Mouse (Mus musculus) c-Kit-positive CD71-positive TER-119-positive erythroid progenitor cells, embryonic 14.5 days (primary cell): ENCODE data around the gene Pi16.
"Not testable (repeated sequence)": the region's sequence is repeated elsewhere in the genome, so short reads cannot be mapped to it uniquely, and the experiment has no call there.

Experiments used
- DNase-seq: peaks from one replicate; pipeline ENCODE4 v3.0.0-alpha.2; 2013; ENCODE audit warnings: low spot score

Gene Pi16

DNA sequence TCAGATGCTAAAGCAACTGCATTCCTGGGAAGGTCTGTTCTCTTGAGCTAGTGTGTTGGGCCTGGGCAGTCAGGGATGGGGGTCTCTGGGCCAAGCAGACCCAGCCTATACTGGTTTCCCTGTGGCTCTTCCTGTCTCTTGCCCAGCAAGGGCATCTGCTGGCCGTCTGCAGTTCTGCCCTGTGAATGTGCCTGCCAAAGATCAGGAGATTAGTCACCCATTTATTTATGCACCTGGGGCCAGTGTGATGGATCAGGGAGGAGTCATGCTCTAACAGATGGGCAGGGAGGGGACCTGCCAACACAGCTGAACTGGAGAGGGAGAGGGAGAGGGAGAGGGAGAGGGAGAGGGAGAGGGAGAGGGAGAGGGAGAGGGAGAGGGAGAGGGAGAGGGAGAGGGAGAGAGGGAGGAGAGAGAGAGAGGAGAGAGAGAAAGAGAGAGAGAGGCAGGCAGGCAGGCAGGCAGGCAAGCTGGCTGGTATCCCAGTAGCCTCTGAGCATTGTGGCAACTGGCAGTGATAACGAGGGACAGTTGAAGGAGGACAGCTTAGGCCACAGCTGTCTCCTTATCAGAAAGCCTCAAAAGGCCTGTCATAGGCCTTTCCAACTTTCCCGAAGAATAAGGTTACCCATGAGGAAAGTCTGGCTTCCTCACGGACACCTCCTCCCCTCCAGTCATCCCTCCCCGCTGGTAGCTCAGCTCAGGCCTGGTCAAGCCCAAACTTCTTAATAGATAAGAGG is 13.4 kb downstream of the Pi16 start:
- DNase-seq = no peak

DNA sequence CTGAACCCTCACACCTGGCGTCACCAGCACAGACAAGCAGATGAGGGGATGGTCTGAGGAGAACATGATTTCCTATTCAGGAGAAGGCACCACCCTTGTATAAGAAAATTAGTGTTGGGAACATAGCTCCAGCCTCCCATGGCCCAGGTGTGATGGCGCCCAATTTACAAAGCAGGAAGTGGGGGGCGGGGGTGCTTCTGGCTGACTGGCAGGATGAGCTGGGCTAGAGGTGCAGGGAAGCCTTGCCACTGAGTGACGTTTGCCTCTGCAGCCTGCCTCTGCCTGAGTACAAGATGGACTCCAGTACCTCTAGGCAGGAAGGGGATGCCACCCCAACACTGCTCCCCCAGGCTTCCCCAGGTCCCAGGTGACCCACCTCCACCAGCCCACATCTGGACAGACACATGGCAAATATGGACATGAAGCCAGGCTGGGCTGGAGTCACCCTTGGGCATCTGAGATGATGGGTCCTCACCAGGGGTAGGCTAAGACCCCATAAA is 14.8 kb downstream of the Pi16 start:
- DNase-seq = no peak

DNA sequence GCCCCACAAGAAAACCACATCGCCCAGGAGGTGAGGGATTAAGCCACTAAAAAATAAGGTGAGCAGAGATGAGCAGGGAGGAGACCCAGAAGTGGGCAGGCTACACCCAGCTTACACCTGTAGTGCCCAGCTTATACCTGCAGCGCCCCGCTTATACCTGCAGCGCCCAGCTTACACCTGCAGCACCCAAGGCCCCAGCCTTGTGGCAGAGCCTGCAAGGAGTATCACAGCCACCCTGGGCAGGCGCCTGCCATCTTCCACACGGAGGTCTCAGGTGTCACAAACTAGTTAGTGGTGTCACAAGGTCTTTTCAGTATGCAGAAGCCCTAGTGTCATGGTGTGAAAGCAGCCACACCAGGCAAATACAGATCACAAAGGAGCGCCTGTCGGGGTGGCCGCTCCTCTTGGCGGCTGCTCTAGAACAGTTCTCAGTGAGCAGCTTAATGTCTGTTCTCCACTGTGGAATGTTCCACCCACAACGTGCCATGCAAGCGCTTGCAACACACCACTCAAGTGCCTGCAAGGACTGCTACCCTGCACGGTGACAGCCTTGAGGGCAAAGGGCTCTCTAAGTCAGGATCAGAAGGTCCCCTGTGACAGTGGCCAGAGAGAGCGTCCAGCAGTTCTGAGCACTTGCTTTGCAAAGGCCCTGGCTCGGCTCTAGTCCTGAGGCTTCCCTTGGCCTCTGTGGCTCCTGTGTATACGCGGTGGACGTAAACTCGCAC is 18.9 kb downstream of the Pi16 start:
- no peak for DNase-seq

DNA sequence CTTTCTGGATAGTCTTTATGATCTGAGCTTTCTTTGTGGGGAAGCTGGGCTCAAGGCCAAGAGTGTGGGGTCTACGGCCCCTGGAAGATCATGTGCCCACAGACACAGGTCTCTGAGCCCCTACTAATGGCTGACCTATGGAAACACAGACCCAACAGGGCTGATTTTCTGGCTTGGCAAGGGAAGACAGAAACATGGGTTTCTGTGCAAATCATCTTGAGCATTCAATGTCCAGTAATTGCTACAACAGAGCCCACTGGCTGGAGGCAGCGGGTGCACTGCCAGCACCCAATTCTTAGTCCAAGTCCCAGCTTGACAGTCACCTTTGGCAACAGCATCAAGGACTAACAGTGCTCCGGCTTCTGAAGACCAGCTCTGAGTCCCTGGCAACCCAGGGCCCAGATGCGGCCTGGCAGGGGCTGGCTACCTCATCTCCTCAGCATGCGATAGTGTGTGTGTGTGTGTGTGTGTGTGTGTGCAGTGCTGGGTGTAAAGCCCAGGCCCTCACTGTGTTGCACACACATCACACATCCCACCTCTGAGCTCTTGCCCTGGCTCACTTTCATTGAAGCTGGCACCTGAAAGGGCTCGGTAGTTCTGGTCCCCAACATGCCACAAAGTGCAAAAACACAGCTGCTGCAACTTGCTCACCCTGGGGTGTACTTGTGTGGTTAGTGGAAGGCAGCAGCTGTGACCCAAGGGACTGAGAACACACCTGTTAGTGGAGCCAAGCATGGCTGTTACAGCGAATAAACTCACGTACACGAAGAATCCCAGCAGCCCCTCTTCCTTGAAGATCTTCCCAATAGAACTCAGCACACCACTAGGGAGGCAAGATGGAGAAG is 20.7 kb downstream of the Pi16 start:
- DNase-seq = no peak

DNA sequence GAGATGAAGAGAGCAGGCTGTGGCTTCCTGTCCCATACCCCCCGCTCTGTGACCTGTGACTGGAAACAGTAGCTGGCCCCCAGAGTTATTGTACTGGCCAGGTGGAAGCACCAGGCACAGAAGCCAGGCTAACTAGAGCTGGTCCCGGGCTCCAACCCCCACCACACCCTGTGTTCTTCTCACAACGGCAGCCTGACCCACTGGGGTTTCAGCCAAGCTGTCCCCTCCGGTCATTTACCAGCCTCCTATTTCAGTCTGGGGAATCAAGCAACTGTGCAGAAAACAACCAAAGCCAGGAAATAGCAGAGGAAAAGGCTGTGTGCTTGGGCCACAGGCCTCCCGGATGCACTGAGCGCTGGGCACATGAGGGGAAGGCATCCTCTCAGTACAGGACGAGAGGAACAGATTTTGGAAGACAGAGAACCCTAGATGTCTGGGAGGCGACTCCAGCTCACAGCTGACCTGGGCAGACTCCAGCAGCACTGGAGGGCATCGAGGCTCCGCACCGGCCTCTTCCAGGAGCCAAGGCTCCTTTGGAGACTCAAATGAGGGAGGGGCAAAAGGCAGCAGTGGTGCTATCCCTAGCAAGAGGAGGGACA is 21.8 kb downstream of the Pi16 start:
- no peak for DNase-seq

DNA sequence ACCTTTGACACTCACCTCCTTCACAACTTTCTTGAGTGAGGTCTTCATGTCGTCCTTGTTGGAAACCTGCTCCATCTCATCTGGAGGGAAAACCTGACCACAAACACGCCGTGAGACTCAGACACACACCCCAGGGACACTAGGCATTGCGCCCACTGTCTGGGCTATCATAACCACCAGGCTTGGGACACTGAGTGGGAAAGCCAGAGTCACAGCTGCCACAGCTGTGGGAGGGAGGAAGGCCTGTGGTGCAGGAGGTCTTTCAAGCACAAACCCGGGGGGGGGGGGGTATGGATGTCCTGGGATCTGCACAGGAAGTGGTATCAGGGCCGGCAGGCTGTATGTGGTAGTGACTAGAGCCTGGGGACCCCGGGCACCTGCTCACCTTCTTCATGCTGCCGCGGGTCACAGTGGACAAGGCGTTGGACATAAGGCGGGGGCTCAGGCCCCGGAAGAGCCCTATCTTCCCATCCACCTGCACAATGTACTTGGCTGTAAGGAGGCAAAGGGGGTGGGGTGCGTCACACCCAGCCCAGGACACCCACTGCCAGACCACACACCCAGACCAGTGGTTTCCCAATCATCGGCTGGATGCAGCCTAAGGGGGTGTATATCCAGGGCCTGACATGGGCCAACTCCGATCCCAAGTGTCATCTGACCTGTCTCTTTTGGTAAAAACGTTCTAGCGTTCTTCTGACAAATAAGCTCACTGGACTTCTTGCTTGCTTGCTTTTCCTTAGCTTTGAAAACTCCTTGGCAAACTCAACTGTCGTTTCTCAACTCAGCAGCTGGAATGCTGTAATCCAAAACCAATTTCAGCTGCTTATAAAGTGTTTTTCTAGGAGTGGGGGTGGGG is 23.2 kb downstream of the Pi16 start:
- no peak for DNase-seq

DNA sequence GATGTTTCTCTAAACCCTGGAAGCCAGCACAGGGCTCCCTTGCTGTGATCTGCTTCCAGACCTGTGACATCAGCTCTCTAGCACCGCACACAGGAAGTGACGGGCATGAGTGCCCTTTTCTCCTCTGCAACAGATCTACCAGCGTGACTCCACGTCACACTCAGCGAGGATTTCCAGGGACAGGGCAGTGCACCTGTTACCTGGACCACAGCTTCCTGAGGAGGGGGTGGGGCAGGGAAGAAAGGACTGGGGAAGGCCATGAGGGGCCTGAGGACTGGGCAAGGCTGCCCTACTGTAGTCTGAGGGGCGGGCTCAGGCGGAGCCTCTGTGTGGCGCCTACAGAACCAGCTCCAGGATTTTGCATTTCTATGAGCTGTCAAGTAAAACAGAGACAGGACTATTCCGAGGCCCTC is 24.1 kb downstream of the Pi16 start:
- DNase-seq = no peak

DNA sequence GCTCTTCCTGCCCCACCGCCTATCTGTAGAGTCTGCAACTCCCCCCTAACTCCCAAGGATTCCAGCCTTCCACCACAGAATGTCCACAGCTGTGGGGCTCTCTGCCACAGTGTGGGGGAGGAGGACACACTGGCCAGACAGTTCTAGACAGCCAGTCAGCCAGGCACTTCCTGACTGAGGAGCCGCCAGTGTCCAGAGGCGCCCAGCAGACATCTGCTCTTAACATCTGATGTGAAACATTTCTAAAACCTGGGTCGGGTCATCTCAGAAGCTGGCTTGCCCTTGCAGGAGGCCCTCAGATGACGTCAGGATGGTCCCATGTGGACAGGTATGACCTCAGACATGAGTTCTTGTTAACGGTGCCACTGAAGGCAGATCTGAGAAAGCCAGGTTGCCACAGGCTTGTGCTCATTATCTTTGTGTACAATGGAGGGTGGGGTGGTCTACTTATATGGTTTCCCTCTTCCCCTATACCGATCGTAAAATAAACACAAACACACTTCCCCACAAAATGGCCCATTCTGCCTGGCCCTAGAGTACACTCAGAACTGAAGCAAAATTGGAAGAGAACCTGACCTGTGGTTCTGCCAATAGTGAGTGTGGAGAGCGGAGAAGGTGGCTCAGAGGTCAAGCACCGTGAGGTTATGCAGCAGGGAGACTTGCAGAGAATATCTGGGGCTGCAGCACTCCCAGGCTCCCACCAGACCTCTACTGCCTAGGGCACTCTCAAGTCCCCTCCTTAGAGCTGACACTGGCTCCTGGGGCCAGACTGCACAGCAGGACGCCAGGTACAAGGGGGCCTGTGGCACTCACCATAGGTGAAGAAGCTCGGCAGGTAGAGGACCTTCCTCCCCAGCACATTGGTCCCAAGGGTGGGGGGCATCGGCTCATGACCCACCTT is 24.8 kb downstream of the Pi16 start:
- no peak for DNase-seq

DNA sequence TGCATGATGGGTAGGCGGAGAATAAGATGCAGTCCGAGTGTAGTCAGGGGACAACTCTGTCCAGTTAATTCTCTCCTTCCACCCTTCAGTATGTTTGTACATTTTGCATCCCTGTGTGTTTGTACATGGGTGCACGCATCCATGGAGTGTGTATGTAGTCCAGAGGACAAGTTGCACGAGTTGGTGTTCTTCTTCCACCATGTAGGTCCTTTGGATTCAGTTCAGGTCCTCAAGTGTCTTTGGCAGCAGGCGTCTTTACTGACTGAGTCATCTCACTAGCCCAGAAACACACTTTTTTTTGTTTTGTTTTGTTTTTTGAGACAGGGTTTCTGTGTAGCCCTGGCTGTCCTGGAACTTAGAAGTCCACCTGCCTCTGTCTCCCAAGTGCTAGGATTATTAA is 25.8 kb downstream of the Pi16 start:
- no peak for DNase-seq

DNA sequence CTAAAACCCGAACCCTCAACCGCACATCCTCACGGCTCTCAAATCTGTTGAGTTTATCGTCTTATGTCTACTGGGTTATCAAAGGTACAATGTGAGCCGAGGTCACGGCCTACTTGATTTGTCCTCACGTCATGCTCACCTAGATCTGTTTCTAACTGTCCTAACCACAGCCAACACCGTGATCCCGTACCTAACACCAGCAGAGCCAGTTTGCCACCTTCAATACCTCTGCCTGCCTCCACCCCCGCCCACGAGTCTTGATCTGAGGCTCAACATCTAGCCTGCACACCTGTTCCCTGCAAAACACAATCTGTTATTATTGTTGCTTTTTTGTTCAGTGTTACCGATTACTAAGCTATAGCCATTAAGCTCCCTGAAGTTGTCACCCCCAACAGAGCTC is 27.8 kb downstream of the Pi16 start:
- DNase-seq = no peak

DNA sequence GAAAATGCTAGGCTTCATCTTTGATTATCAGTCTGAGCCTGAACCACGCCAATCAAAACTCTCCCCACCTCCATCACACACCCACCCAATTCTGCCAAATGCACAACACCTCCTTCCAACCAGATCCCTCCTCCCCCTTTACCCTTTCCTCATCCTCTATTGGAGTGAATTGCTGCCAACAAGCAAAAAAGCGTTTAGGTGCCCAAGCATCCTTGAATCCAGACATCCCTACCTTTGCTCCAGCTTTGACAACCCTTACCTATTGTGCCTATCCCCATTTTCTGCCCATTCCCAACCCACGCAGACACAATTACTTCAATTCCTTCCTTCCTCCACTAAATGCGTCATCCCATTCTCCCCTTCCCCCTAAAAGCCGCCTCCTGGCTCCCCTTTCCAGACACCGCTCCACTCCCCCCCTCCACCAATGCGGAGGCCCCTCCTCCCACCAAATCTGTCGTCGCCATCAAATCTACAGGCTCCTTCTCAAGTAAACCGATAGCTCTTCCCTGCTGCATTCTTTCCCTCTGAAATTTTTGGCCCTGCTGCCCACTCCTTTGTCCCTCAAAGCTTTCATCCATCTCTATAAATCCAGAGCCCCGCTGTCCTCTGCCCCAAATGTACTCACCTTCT is 29.1 kb downstream of the Pi16 start:
- DNase-seq = no peak

DNA sequence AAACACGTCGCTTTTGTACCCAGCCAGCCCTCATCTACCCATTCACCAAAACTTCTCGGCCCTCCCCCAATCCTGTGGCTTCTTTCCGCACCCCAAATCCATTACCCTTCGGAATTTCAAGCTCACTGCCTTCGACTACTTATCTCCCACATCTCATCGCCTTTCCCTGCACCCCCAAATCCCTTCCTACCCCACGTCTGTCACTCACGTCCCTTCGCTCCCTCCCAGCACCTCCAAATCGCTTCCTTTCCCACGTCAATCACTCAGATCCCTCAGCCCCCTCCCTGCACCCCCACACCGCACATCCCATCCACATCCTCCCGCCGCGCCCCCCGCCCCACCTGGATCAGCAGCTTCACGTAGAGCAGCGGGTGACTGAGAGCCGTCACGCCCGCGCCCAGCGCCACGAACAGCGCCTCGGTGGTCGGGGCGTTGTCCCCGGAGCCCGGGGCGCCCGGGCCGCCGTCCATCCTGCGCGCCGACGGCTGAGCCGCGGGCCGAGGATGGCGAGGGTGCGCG is 29.7 kb downstream of the Pi16 start:
- DNase-seq = no peak

DNA sequence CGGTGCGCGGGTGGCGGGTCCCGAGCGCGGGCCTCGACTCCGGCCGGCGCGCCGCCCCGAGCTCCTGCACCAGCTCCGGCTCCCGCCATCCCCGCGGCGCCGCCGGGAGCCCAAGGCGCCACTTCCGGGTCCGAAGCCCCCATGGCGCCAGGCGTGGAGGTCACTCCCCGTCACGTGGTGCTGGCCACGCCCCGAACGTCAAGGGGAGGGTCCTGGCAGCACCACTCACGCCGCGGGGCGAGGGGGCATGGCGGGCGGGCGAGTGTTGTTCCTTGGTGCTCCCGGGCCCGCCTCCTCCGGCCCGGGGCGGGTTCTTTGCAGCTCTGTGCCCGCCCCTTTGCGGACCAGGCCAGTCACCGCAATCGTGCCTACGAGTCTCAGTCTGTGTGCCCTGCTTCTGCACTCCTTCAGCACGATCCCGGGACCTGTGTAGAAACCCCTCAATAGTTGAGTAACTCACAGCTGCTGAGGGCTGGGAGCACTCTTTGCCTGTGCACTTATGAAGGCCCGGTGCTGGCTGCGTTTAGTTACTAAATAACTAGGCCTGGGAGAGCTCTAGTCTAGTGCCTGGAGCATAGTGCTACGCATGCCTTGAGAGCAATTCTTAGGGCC is 30.3 kb downstream of the Pi16 start, which contains the start of gene Mtch1:
Mtch1 (minus strand) TSS at position 290 of the 612 bp plus-strand sequence.
- DNase-seq = peak; percentile 97

DNA sequence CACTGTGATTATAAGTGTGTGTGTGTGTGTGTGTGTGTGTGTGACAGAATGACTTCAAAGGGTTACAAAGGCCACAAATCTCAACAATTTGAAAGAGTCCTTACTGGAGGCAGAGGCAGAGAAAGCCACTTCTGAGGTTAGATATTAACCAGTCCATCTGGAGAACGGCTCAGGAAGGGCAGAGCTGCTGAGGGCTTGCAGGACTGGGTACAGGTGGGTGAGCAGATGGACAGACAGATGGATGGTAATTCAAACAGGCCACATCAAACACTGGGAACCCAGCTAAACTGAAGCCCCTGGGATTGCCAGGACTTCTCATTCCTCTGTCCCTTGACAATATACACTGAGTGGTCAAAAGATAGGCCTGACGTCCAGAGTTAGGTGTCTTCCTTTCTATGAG is 31.5 kb downstream of the Pi16 start:
- no peak for DNase-seq

DNA sequence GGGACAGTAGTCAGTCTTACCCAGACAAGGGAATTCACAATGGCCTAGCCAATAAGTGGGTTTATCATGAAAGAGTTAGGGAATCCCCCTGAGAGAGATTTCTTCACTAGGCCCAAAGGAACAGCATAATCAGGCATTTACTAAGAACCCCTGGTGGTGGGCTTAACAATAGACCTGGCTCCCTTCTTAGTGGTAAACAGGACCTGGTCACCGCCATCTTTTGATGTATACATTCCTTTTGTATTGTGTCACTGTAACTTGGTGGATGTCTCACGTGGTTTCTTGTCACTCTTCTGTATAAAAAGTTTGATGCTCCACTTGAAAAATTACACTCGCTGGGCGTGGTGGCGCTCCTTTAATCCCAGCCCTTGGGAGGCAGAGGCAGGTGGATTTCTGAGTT is 33.6 kb downstream of the Pi16 start:
- not testable (repeated sequence) for DNase-seq

DNA sequence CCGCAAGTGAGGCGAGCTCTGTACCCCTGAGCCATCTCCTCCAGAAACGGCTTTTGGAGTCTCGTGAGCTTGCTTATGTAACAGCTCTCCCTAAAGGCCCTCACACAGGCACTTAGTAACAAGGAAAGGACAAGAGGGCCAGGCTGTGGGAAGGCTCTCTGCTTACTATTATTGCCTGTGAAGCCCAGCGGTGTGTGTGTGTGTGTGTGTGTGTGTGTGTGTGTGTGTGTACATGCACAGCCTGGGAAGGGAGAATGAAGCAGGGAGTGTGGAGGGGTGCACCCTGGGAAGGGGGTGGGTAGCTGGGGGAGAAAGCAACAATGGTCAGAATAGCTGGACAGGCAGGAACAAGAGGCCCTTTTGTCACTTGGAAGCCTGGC is 38.0 kb downstream of the Pi16 start:
- DNase-seq = no peak

DNA sequence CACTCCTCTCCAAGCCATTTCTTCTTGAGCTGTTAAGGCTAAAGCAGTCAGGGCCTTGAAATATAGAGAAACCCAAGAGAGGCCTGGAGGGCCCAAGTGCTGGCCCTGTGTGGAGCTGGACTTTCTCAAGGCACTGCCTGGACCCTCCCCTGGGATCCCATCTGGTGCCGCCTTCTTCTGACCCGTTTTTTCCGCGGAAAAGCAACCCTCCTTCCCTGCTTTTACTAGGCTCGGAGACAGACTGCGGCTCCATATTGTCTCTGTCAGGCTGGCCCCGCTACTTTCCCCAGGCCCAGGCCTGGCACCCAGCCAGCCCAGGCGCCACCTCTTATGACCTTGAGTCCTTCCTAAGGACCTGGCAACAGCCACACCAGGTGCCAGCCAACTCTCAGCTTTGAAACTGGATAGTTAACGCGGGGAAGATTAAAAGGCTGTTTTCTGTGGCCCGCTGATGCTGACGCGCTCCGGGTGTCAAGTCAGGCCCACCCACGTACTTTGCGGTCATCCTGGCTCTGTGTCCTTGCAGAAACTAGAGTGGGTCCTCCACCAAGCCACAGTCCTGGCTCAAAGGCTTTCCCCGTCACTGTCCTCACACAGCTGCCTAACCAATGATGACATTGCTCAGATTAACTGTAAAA is 38.5 kb downstream of the Pi16 start:
- DNase-seq = no peak

DNA sequence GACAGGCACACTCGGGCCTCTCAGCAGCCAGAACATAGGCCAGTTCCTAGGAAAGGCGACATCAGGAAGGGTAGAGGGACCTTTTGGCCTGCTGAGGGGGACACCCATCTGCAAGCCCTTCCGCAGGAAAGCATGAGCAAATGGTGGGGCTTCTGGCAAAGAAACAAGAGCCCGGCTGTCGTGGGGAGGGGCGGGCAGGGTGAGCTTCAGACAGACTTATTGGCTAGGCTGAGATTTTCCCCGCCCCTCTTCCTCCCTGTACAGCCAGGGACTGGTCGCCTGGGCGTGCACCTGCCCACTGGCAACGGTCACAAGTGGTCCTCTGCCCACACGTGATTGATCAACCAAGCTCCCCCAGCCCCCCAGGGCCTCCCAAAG is 39.0 kb downstream of the Pi16 start:
- no peak for DNase-seq

DNA sequence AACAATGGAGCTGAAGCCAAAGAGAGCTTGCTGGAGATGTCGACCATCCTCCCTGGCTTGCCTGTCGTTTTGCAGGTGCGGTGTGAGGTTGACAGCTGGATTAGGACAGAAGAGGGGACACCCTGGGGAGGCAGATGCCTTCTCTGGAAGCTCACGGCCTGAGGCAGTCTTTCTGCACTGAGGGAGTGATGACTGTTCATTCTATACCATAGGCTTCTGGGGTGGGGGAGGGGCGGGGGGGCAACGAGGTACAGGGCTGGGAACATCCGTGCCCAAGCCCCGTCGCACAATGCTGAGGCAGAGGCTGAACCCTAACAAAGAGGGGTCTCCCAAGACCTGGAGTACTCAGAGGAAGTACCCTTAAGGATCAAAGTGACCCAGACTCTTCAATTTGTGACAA is 39.4 kb downstream of the Pi16 start:
- no peak for DNase-seq
